Mouse (Mus musculus) embryonic stem cell, embryonic (primary cell): ENCODE data around the gene Myo18a.

Source experiments
- CTCF ChIA-PET, 4 experiments: fragments of 300-600 bp in 2 of 4; fragments of 350-600 bp in 2 of 4; sonication (Branson Sonifier 250); formaldehyde crosslinking; loops; one replicate each; lab custom pipeline; 2022; ENCODE audit warnings: inconsistent platforms in 2 of 4; lab: Charles Lee
- POLR2A ChIA-PET, 4 experiments: fragments of 300-600 bp in 2 of 4; fragments of 350-600 bp in 2 of 4; sonication (Branson Sonifier 250); formaldehyde crosslinking; loops; one replicate each; lab custom pipeline; 2022; ENCODE audit warnings: antibody characterized with exemption in 4 of 4, inconsistent platforms in 1 of 4; lab: Charles Lee

The Myo18a gene

DNA sequence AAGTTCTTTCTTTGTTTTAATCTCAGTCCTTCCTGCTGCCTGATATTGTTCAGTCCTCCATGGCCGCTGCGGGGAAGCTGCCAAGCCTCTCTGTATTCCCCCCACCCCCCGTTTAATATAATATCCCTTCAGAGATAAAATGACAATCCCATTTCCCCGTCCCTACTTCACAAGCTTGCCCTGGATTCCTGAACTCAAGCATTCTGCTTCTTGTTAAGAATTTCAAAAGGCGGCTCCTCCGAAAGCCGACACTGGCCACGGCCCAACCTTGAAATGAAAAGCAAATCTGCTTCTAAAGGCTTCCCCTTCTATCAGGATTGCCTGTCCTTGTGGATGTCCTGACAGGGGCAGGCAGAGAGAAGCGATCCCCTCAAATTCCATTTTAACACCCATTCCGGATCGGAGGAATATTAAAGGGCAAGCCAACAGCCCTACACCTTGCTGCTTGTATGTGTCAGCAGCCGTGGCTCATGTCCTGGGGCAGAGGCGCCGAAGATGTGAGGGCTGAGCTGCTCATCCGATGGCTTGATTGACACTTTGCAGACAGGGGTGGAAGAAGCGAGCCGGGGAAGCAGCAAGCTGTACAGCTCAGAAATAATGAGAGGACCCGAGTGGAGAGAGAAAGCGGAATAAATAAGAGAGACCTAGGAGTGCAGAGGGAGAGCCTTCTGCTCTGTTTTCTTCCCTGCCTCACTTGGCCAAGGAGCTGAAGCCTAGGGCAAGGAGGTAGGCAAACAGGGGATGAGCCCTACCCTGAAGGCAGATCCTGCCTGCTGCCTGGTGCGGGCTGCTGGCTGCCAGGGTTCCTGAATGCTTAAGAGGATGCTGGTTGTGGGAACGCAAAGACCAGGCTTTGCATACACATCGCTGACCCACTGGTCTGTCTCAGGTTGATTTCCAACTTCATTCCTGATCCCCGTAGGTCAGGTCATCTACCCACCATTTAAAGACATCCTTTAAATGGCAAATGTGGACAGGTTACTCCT is 134.1 kb downstream of the Myo18a start:
- CTCF ChIA-PET: interaction anchor here in 3 of 4 experiments (0.6 to 2.3 kb wide), 5 partner anchors 20 to 70 kb away, joined by 3 to 6 read pairs (median 3); no protein-coding TSS in a partner anchor
- POLR2A ChIA-PET: interaction anchor here (0.6 to 18.2 kb wide), 26 partner anchors 8 to 389 kb away, joined by 3 to 254 read pairs (median 4); partner anchors contain the start of genes Eral1 (in 1 of the 4) and Phf12 (in 1 of the 4)

DNA sequence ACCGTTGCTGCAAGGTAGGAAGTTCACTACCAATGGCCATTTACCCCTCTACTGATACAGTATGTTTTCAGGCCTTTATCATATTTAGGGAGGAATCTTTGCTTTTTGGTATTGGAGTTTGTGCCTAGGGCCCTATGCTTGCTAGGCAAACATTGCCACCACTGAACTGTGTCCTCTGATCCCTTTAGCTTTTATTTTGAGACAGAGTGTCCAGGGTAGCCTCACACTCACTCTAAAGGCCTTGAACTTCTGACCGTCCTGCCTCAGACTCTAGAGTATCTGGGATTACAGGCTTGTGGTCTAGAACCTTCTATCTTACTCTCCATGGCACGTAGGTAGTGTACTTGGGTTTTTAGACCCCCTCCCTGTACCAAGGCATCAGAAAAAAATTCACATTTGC is 137.1 kb downstream of the Myo18a start:
- ChIA-PET POLR2A (interaction anchor here in 1 of 4 experiments (1.0 to 1.6 kb wide), 2 partner anchors 15 to 22 kb away, joined by 3 read pairs; no protein-coding TSS in a partner anchor), CTCF (interaction anchor here in 1 of 4 experiments (1.5 kb wide), 1 partner anchor 73 kb away, joined by 3 read pairs; no protein-coding TSS in a partner anchor)

DNA sequence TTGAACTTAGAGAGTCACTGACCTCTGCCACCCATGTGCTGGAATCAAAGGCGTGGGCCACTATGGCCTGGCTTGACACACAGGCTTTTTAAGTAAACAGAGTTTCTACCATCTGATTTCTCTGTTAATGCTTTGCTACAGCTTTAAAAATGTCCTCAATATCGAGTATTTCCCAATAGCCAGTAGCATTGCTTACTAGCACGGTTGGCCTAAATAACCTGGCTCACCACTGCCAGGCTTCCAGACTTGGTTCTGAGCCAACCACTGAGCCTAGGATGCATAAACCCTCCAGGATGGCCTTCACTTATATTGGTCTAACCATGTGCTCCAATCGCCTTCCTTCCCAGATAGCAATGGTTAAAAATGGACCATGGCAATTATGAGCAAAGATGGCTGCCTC is 137.7 kb downstream of the Myo18a start:
- POLR2A ChIA-PET: interaction anchor here in 2 of 4 experiments (0.7 to 7.2 kb wide), 2 partner anchors 8 to 41 kb away, joined by 3 to 109 read pairs; partner anchors contain the start of gene Pipox (in 1 of the 2)
- CTCF ChIA-PET: interaction anchor here in 1 of 4 experiments (1.5 kb wide), 1 partner anchor 74 kb away, joined by 3 read pairs; no protein-coding TSS in a partner anchor

DNA sequence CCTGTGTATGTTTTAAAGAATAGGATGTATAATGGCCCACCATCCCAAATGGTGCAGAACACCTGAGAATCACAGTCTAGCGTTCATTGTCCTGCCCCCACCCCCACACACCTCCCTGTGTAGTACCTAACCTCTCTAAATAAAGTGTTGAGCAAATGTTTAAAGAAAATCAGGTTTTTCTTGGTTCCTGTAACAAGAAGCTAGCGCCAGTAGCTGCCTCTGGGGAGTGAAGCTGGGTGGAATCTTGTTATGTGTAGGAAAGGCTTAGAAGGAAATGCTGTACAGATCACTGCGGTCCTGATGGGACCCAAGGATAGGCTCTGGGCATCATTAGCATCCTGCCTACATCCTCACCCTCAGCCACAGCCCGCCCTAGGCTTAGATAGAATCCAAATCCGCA is 138.3 kb downstream of the Myo18a start:
- ChIA-PET CTCF (interaction anchor here in 2 of 4 experiments (0.6 to 1.5 kb wide), 2 partner anchors 59 to 75 kb away, joined by 3 read pairs; no protein-coding TSS in a partner anchor), POLR2A (interaction anchor here in 2 of 4 experiments (0.6 to 7.2 kb wide), 4 partner anchors 9 to 80 kb away, joined by 3 to 109 read pairs (median 4); partner anchors contain the start of gene Pipox (in 1 of the 2))

DNA sequence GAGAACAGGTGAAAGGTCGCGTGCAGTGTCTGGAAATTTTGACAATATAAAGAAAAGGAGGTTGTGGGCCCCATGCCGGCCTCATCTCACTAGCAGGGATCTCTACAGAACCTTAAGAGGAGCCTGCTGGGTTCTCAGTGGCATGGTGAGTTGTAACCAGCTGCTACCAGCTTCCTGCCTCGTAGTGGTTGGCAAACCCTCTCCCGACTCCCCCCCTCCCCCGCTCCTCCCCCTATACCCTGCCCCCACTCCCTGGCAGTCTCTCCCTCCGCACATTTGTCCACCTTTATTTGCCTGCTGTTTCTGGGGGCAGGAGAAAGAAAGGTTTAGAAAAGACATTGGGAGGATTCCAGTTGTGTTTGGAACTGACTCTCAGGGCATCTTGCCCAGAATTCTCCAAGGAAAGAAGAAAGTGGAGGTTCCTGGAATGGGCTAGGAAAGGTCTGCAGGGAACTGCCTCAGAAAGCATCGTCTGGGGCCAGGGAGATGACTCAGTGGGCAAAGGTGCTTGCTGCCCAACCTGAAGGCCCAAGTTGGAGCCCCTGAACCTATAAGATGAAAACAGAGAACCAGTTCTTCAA is 138.8 kb downstream of the Myo18a start:
- ChIA-PET CTCF (interaction anchor here in 1 of 4 experiments (0.6 kb wide), 1 partner anchor 60 kb away, joined by 3 read pairs; no protein-coding TSS in a partner anchor), POLR2A (interaction anchor here in 2 of 4 experiments (0.6 to 16.3 kb wide), 5 partner anchors 10 to 80 kb away, joined by 3 to 254 read pairs (median 4); partner anchors contain the start of gene Pipox (in 2 of the 2))

DNA sequence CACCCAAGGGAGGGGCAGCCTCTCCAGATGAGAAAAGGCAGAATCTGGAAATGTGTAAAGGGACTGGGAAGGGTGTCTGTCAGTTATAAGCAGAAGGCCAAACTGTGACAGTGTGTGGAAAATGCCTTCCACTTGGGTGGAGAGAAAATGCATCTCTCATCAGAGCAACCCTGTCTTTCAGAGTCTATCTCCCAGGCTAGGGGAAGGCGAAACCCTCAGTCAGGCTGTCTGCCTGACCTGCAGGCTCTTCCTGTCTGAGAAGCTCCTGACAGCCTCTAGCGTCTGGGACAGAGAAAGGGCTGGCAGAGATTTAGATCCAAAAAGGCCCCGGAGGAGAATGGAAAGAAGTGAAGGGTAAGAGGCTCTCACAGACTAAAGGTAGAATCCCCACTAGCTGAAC is 140.7 kb downstream of the Myo18a start:
- ChIA-PET CTCF (interaction anchor here in 3 of 4 experiments (0.7 to 2.0 kb wide), 7 partner anchors 10 to 80 kb away, joined by 3 to 8 read pairs (median 4); partner anchors contain the start of gene Pipox (in 1 of the 3)), POLR2A (interaction anchor here (0.6 to 16.3 kb wide), 19 partner anchors 8 to 399 kb away, joined by 3 to 254 read pairs (median 5); partner anchors contain the start of gene Pipox (in 3 of the 4))

DNA sequence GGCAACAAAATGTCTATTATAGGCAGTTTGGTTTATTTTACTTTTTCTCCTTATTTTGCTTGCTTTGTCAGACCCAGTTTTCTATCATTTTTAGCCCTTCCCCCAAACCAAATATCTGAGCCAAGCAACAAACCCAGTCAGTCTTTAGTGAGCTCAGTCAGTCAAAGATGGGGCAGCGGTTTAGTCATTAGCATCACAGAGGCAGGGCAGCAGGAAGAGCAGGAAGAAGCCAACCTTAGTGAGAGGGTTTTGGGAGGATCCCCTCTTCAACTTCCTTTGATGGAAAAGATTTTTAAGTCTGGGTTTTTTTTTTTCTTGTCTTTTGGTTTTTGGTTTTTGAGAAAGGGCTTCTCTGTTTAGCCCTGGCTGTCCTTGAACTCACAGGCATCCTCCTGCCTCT is 141.7 kb downstream of the Myo18a start:
- POLR2A ChIA-PET: interaction anchor here (0.6 to 16.3 kb wide), 37 partner anchors 8 to 438 kb away, joined by 3 to 254 read pairs (median 3); partner anchors contain the start of genes Pipox (in 4 of the 4), Rpl23a (in 1 of the 4) and Unc119 (in 1 of the 4)
- CTCF ChIA-PET: interaction anchor here in 3 of 4 experiments (0.7 to 2.6 kb wide), 11 partner anchors 11 to 81 kb away, joined by 3 to 8 read pairs (median 5); partner anchors contain the start of gene Pipox (in 2 of the 3)

DNA sequence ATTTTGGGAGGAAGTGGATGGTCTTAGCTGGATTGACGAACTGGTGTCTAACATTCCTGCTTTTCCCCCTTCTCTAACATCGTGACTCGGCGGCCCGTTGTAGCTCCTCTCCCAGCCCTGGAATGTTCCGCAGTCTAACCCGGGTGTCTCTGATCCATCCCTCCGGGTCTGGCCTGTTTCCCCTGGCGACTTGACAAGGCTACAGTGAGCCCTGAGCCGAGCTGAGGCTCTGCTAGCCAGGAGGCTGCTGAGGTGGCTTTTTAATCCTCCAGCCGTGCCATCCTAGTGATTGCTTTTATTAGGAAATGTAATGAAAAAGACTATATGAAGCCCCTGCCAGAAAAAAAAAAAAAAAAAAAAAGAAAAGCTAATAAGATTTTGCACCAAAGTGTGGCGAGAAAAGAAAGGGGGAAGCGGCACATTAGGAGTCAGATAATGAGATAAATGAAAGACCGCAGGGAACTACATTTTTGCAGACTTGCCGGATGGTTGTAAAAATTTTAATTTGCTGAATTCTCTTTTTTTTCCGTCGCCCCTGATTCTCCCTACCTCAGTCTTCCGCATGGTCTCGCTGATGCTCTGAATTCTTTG is 143.1 kb downstream of the Myo18a start:
- ChIA-PET POLR2A (interaction anchor here (0.6 to 16.3 kb wide), 38 partner anchors 9 to 987 kb away, joined by 3 to 254 read pairs (median 5); partner anchors contain the start of gene Pipox (in 4 of the 4)), CTCF (interaction anchor here (0.6 to 2.6 kb wide), 8 partner anchors 10 to 171 kb away, joined by 3 to 7 read pairs (median 5); partner anchors contain the start of gene Pipox (in 2 of the 4))

DNA sequence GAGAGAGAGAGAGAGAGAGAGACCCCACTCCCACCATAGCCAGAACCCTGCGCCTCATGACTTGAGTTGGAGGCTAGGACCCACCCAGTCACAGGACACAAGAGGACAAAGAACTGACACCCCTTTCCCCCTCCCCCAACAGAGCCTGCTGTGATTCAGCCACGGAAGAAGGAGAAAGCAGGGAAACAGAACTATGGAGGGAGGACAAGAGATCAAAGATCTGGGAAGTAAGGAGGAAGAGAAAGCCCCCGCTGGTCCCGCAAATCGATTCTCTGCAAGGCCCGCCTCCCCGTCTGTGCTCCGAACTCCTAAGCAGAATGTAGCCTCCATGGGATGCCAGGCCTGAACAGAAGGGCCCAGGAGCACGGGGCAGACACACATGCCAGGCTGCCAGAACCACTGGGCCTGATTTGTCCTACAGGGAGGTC is 143.7 kb downstream of the Myo18a start:
- POLR2A ChIA-PET: interaction anchor here (0.6 to 16.3 kb wide), 27 partner anchors 9 to 986 kb away, joined by 3 to 254 read pairs (median 5); partner anchors contain the start of genes Pipox (in 3 of the 4) and Sez6 (in 1 of the 4)
- CTCF ChIA-PET: interaction anchor here (0.6 to 2.6 kb wide), 8 partner anchors 10 to 170 kb away, joined by 3 to 7 read pairs (median 5); partner anchors contain the start of gene Pipox (in 2 of the 4)

DNA sequence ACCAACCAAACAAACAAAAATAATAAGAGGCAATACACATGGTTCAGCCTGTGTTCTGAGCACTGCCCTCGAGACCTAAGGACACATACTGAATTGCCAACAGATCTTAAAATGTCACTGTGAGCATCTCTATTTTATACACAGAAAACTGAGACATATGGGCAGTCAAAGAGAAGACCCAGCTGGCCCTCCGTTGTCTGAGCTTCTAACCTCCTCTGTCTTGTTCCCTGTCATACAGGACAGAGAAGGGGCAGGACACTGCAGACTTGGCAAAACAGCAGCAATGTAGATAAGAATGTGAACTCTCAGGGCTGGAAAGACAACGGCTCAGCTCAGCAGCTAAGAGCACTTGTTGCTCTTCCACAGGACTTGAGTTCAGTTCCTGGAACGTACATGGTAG is 145.4 kb downstream of the Myo18a start:
- ChIA-PET CTCF (interaction anchor here in 2 of 4 experiments (0.6 to 0.8 kb wide), 3 partner anchors 45 to 657 kb away, joined by 3 to 4 read pairs (median 3); no protein-coding TSS in a partner anchor), POLR2A (interaction anchor here in 2 of 4 experiments (0.9 to 16.3 kb wide), 3 partner anchors 18 to 40 kb away, joined by 3 to 254 read pairs (median 5); partner anchors contain the start of gene Pipox (in 1 of the 2))

DNA sequence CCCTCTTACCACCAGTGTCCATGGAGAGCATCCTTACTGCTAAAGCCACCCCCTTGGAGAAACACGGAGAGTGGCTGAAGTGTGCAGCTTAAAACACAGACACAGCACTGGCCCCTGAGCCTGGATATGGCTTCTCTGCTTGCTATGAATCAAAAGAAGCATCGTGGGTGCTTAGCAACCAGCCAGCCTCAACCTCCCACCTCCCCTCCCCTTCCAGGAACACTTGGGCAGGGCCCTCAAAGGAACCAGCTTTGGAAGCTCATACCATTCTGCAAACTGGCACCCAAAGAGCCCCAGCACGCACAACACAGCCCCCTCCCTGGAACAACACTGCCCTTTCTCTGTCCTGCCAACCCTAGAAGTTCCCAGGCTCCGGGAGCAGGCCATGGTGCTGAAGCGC is 146.3 kb downstream of the Myo18a start:
- ChIA-PET POLR2A (interaction anchor here in 2 of 4 experiments (0.6 to 16.3 kb wide), 2 partner anchors 19 to 131 kb away, joined by 4 to 254 read pairs; partner anchors contain the start of gene Pipox (in 1 of the 2)), CTCF (no interaction called here)

DNA sequence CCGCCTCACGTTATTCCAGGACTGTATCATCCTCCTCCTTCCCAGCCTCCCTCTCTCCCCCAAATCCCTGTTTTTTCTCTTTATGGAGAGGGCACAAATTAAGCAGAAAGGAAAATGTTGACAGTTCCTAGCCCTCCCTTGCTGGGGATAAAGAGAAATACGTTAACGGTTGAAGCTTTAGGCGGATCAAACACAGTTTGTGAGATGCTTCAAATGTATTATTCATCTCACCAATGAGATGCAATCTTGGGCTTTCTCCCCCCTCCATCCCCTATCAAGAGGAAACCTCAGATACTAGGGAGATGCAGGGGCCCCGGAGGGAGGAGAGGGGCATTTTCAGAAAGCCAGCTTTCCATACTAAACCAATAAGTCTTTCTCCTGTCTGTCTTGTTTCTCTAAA is 146.7 kb downstream of the Myo18a start:
- ChIA-PET POLR2A (interaction anchor here in 3 of 4 experiments (0.5 to 16.3 kb wide), 4 partner anchors 19 to 228 kb away, joined by 3 to 254 read pairs (median 4); partner anchors contain the start of gene Pipox (in 1 of the 3)), CTCF (interaction anchor here in 2 of 4 experiments (0.5 to 0.8 kb wide), 2 partner anchors 24 to 62 kb away, joined by 4 read pairs; no protein-coding TSS in a partner anchor)

DNA sequence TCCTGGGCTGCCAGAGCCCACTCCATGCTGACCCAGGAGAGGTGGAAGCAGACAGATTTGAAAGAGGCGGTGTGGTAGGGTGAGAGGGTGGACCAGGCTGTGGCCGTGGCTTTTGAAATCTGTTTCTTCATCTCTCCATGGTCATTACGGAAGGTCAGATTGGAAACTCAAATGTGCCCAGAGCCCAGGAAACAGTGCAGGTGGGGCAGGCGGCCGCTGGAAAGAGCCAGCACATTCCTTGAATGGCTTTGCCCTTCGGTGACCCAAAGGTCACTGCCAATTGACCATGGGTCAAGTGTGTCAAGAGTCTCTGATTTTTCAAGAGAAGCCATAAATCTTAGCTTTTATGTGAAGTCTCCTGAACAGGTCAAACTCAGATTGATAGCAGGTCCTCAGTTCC is 150.5 kb downstream of the Myo18a start:
- CTCF ChIA-PET: interaction anchor here in 1 of 4 experiments (0.6 kb wide), 1 partner anchor 202 kb away, joined by 16 read pairs; no protein-coding TSS in a partner anchor
- POLR2A ChIA-PET: interaction anchor here in 3 of 4 experiments (1.0 to 16.3 kb wide), 9 partner anchors 9 to 175 kb away, joined by 3 to 254 read pairs (median 13); partner anchors contain the start of gene Pipox (in 2 of the 3)

DNA sequence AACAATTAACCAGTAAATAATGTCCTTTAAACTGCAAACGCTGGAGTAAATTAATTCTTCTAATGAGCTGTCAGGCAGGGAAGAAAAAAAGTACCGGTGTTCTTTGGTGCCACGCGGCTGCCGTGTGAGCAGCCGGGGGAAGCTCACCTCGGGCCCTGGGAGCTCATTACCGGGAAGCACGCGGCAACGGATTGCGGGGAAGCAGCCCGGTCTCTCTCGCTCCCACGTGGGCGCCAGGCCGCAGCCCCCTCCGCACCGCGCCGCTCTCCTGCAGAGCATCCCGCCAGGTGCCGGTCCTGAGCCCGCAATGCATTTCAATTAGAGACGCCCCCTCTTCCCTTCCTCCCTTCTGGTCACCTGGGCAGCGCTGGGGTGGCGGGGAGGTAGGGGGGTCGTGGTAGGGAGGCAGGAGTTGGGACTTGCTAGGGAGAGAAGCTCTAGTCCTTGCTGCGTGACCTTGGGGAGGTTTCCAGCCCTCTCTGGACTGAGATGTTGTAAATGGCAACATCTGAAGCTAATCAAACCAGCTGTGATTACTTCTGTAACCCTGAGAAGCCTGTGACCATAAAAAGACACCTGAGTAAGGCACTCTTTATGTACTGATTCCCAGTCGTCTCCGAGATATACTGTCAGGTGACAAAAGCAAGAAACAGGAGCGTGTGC is 151.7 kb downstream of the Myo18a start:
- CTCF ChIA-PET: interaction anchor here (0.5 to 2.6 kb wide), 5 partner anchors 21 to 423 kb away, joined by 3 to 8 read pairs (median 4); partner anchors contain the start of gene Pipox (in 1 of the 4)
- POLR2A ChIA-PET: interaction anchor here (0.6 to 16.3 kb wide), 29 partner anchors 7 to 257 kb away, joined by 3 to 254 read pairs (median 4); partner anchors contain the start of genes Pipox (in 2 of the 4) and Sez6 (in 1 of the 4)
